Mouse (Mus musculus): Measurements from ENCODE around the gene Ctf2. TPM values are rescaled to one million over a fixed set of nuclear protein-coding genes. Genes with fewer than 3 reads are reported as not detected.

Ctf2 gene
- polyA plus RNA-seq, 1 experiment from 2014 or later: 0.09 TPM

GRCm38 (mm10) chr7:127674977-127675376, 57.0 kb downstream of the Ctf2 start:
- no peak for ATAC-seq
- TF ChIP-seq CTCF (IDR thresholded peaks at IDR 0.05): peak; percentile 94
- no peaks in the 10 kb centered on the region for H3K27me3 ChIP-seq
- in situ Hi-C loops (cut with MboI; ENCODE audit: low pct_unique_long_range_greater_than_20kb): loop anchor here (25.0 kb wide), 1 partner anchor 537 kb away; the partner anchor contains the start of gene Cox6a2
- peak; percentile 51 for DNase-seq (ENCODE audit: low read depth, low spot score)
- ChIA-PET CTCF (interaction anchor here (0.7 to 5.8 kb wide), 30 partner anchors 8 to 120 kb away, joined by 3 to 100 read pairs (median 5); partner anchors contain the start of genes Bcl7c, Ctf1, Fbxl19 and Zfp629), POLR2A (interaction anchor here (0.9 to 1.4 kb wide), 2 partner anchors 33 to 71 kb away, joined by 3 read pairs; no protein-coding TSS in a partner anchor)

- POLR2A ChIA-PET: interaction anchor here (1.3 kb wide), 1 partner anchor 41 kb away, joined by 5 read pairs; no protein-coding TSS in a partner anchor
- H3K27me3 ChIP-seq: no peaks in the 10 kb centered on the region
- no peak for TF ChIP-seq CTCF (IDR thresholded peaks at IDR 0.05)
- CTCF ChIA-PET: interaction anchor here (4.3 kb wide), 1 partner anchor 72 kb away, joined by 33 read pairs; the partner anchor contains the start of gene Fbxl19
- in situ Hi-C loops (cut with MboI; ENCODE audit: low pct_unique_long_range_greater_than_20kb): loop anchor here (25.0 kb wide), 1 partner anchor 540 kb away; the partner anchor contains the start of gene Cox6a2
- ATAC-seq (no peak), DNase-seq (ENCODE audit: low read depth, low spot score) (no peak)
Measured at GRCm38 (mm10) chr7:127672776-127673175, 59.2 kb downstream of the Ctf2 start.

GRCm38 (mm10) chr7:127671880-127672774, 59.8 kb downstream of the Ctf2 start:
- ATAC-seq (no peak), DNase-seq (ENCODE audit: low read depth, low spot score) (no peak)

More at GRCm38 (mm10) chr7:127671880-127672774, 59.8 kb downstream of the Ctf2 start:
- ChIA-PET CTCF (interaction anchor here (0.5 to 4.3 kb wide), 2 partner anchors 73 to 102 kb away, joined by 3 to 33 read pairs; partner anchors contain the start of gene Fbxl19), POLR2A (interaction anchor here (1.3 kb wide), 1 partner anchor 42 kb away, joined by 5 read pairs; no protein-coding TSS in a partner anchor)
- in situ Hi-C loops (cut with MboI; ENCODE audit: low pct_unique_long_range_greater_than_20kb): loop anchor here (25.0 kb wide), 1 partner anchor 540 kb away; the partner anchor contains the start of gene Cox6a2
- TF ChIP-seq CTCF (IDR thresholded peaks at IDR 0.05): no peak
- H3K27me3 ChIP-seq: no peaks in the 10 kb centered on the region

Other genes starting within 250 kb of the Ctf2 start
- gene Srcap, start 220.2 kb downstream of the Ctf2 start, polyA plus RNA-seq (2021): 22.8 TPM
- gene Gm42715, start 212.6 kb downstream of the Ctf2 start, polyA plus RNA-seq (2021): 21.1 TPM
- not detected for gene Tmem265, start 170.8 kb downstream of the Ctf2 start, polyA plus RNA-seq (2021)
- 48.6 TPM for gene Phkg2, start 158.8 kb downstream of the Ctf2 start, polyA plus RNA-seq (2021)
- gene Ccdc189, start 143.6 kb downstream of the Ctf2 start, polyA plus RNA-seq (2021): 22.0 TPM
- gene Rnf40, start 143.4 kb downstream of the Ctf2 start, polyA plus RNA-seq (2021): 42.7 TPM
- gene Zfp629, start 116.4 kb downstream of the Ctf2 start, polyA plus RNA-seq (2021): 20.6 TPM
- 53.6 TPM for gene Bcl7c, start 23.2 kb downstream of the Ctf2 start, polyA plus RNA-seq (2021)
- gene Ctf1, start 19.4 kb downstream of the Ctf2 start, polyA plus RNA-seq (2021): 10.8 TPM
- 38.6 TPM for gene Fbxl19, start 12.4 kb upstream of the Ctf2 start, polyA plus RNA-seq (2021)
- gene Orai3, start 37.6 kb upstream of the Ctf2 start, polyA plus RNA-seq (2021): 25.8 TPM
- 30.0 TPM for gene Setd1a, start 44.5 kb upstream of the Ctf2 start, polyA plus RNA-seq (2021)
- gene Gm49388, start 53.4 kb upstream of the Ctf2 start, polyA plus RNA-seq (2021): 4.5 TPM
- gene Hsd3b7, start 68.4 kb upstream of the Ctf2 start, polyA plus RNA-seq (2021): 30.1 TPM
- gene Stx4a, start 92.1 kb upstream of the Ctf2 start, polyA plus RNA-seq (2021): 133 TPM
- gene Stx1b, start 92.4 kb upstream of the Ctf2 start, polyA plus RNA-seq (2021): 0.23 TPM
- gene Zfp646, start 144.1 kb upstream of the Ctf2 start, polyA plus RNA-seq (2021): 22.3 TPM
- 8.9 TPM for gene Zfp668, start 144.7 kb upstream of the Ctf2 start, polyA plus RNA-seq (2021)
- gene Prss53, start 158.8 kb upstream of the Ctf2 start, polyA plus RNA-seq (2021): 0.45 TPM
- not detected for gene Gm21974, start 163.3 kb upstream of the Ctf2 start, polyA plus RNA-seq (2021)
- 77.0 TPM for gene Vkorc1, start 163.5 kb upstream of the Ctf2 start, polyA plus RNA-seq (2021)
- 75.7 TPM for gene Bckdk, start 171.9 kb upstream of the Ctf2 start, polyA plus RNA-seq (2021)
- 22.1 TPM for gene Kat8, start 180.3 kb upstream of the Ctf2 start, polyA plus RNA-seq (2021)
- 0.05 TPM for gene Prss8, start 197.9 kb upstream of the Ctf2 start, polyA plus RNA-seq (2021)
- gene Prss36, start 214.6 kb upstream of the Ctf2 start, polyA plus RNA-seq (2021): 6.8 TPM
- 469 TPM for gene Fus, start 235.3 kb upstream of the Ctf2 start, polyA plus RNA-seq (2021)

Data from Patski (cell line).